Mouse (Mus musculus) gastrocnemius, postnatal 36 days (tissue): ENCODE measurements around the gene Agbl4. TPM values are rescaled to one million over a fixed set of nuclear protein-coding genes. Genes with fewer than 3 reads are reported as not detected.

Experiments
- DNase-seq, 2 experiments: peaks; one replicate each; pipeline ENCODE4 v3.0.0; 2022
- intact Hi-C: fragments of 180-260 bp; cut with DNase I; formaldehyde crosslinking; loops from one replicate; pipeline ENCODE4 v1.15.1; 2025
- total RNA-seq, 2 experiments: library from RNA; stranded (reverse); gene quantifications; 2 replicates each; pipeline ENCODE4 v1.2.3; 2021

Gene Agbl4
- total RNA-seq, 2 experiments from 2014 or later = not detected

DNA sequence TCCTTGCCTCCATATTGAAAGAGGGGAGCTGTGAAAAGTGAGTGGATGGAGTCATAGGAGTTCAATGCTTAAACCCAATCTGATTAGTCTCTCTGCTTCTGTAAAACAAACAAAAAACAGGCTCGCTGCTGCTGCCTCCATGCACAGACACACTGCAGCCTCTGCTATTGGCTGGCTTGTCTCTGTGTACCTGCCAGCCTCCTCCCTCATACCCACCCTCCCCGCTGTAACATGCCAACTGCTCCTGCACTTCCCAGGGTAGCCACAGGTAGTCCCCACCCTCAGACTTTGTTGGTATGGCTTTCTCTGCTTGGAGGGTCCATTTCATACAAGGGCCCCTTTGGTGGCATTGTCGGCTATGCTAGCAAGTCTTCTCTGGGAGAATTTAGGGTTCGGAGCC is 1080.0 kb downstream of the Agbl4 start:
- intact Hi-C loops = no loop called here
- DNase-seq = no peak

DNA sequence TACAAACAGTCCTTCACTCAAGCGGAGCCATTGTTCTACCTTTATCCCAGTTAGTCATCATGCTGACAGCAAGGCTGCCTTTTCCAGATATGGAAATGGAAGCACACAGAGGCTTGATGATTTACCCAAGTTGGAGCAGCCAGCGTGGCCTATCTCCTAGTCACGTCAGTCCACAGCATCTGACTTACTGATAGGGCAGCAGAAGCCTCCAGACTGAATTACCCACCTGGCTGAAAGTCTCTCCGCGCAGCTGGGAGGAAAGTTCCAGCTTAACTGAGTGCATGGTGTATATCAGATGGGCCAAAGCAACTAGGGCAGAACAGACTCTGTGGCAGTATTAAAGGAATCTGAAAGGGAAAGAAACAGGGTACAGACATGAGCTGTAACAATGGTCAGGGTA is 1086.0 kb downstream of the Agbl4 start:
- DNase-seq = no peak
- intact Hi-C loops = no loop called here

DNA sequence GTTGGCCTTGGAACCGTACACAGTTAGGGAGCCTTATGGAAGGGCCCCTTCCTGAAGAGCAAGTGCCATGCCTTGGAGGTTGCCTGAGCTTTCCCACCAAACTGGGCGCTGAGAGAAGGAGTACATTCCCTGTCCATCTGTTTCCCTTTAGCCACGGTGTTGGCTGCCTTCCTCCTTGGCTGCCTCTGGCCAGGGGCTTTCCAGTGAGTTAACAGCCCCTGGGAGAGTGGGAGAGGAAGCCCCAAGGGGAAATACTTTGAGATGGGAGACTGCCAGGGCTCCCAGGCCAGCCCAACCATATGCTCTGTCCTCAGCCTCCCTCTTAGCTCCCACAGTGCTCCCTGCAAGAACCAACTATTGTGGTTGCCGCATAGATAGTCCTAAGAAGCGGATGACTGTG is 1087.7 kb downstream of the Agbl4 start:
- intact Hi-C loops = no loop called here

DNA sequence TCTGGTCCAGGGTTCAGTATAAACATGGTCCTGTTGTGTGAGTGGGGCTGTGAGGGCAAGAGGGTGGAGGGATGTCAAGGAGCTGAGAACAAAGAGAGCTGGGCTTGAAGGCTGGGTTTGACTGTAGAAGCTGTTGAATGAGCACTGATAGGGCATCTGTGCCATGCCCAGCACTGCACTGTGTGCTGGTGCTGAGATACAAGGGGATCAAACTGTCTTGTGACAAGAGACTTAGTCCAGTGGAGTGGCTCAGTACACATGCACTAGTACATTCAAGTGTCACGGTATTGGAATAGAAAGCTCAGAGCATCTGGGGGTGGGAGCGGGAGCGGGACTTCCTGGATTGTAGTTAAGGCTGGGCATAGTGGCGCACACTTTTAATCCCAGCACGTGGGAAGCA is 1088.7 kb downstream of the Agbl4 start:
- DNase-seq = no peak
- intact Hi-C loops = no loop called here

More for the DNA sequence above, 1087.7 kb downstream of the Agbl4 start:
- DNase-seq = peak; percentile 12 to 19

DNA sequence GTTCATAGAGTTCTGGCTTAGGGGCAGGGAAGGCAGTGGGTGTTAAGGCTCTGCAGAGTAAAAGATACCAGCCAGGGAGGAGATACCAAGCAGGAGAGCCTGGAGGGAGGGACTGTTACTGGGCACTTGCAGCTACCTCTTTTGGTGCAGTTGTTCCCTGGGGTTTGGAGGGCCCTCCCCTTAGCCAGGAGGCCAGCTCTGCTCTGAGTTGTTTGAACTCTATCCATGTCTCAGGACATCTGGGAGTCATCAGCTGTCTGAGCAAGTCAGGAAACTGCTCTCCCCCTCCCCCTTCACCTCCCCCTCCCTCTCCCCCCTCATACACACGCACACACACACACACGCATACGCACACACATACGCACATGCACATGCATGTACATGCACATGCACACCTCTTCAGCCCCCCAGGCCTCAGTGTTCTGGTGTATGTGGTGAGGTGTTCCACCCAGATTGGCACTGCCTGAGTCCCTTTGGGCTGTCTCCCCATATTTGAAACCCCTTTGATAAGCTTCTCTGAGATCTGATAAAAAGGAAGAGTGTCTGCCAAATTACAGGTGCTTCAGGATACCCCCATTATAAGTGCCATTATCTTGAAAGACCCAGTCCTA is 1089.9 kb downstream of the Agbl4 start:
- intact Hi-C loops = no loop called here
- no peak for DNase-seq

DNA sequence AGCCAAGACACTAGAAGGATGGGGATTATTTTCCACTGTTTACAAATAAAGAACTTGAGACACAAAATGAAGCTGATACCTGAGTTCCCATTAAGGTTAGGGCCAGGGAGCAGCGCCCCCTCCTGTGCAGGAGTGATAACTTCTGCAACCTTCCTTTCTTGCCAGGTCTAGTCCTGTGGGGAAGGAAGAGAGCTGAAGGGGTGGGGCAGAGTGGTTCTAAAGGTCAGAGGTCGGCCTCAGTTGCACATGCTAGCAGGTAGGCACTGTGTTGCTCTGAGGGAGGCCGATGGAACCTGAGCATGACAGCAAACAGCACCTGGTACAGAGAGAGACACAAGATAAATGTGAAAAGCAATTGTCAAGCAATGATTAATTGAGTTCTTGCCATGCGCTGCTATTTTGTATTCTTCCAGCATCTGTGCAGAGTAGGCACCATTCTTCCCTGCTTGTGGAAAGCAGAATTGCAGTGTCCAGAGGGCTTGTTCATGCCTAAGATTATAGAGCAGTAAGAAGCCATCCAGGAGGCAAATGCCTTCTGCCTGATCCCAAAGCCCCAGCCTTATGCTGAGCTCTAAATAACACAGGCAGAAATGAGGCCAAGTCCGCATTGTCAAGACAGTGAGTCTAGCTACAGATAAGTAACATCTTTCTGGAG is 1096.4 kb downstream of the Agbl4 start:
- intact Hi-C loops = loop anchor here (10.0 kb wide), 1 partner anchor 169 kb away; no protein-coding TSS in a partner anchor
- DNase-seq = no peak

DNA sequence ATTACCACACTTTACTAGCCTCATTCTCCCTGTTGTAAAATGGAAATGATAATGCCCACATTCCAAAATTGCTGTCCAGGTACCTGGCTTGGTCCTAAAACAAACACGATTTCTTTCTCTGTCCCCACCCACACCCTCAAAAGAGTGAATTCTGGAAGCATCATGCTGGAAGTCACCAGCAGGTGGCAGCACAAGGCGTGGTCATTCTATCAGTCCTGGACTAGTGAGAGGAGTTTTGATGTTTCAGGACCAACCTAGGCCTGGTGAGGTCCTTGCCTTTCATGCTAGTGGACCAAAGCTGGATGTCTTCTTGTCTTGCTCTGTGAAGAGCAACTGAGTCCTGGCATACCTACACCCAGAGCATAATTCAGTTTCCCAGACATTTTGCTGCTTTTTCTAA is 1098.5 kb downstream of the Agbl4 start:
- peak; percentile 30 to 49 for DNase-seq
- intact Hi-C loops = loop anchor here (2.0 to 10.0 kb wide), 2 partner anchors 131 to 171 kb away; no protein-coding TSS in a partner anchor

DNA sequence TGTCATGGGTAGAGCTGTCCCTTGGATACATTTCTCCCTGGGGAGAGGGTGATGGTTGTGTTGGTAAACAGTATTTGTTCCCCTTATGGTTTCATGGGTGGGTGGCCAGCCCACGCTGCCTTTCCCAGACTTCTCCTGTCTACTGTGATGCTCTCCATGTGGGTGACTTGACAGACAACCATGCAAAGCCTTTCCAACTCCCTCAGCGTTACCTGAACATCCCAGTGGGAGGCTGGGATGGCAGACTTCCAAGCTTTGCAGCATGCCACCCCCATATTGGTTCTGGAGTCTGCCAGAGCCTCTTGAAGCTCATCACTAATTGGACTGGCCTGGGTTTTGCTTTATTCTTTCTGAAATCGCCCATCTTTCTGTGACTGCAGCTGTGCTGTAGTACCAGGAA is 1101.3 kb downstream of the Agbl4 start:
- DNase-seq = no peak
- intact Hi-C loops = loop anchor here (10.0 kb wide), 1 partner anchor 174 kb away; no protein-coding TSS in a partner anchor

DNA sequence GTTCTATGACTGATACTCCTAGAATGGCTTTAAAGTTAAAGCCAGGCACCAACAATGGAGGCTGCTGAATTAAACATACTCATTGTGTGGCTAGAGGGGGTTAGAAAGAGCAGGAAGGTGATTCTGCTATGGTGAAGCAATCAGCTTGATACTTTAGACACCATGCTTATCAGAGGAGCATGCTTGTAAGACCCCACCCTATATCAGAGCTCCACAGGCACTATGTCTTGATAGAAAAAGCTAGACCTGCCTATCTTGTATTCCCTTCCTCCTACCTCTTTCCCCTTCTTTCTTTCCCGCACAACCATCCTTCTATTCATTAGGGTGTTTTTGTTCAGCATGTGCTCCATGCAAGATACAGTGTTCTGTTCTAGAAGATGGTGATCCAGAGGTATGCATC is 1104.0 kb downstream of the Agbl4 start:
- intact Hi-C loops = no loop called here
- no peak for DNase-seq

DNA sequence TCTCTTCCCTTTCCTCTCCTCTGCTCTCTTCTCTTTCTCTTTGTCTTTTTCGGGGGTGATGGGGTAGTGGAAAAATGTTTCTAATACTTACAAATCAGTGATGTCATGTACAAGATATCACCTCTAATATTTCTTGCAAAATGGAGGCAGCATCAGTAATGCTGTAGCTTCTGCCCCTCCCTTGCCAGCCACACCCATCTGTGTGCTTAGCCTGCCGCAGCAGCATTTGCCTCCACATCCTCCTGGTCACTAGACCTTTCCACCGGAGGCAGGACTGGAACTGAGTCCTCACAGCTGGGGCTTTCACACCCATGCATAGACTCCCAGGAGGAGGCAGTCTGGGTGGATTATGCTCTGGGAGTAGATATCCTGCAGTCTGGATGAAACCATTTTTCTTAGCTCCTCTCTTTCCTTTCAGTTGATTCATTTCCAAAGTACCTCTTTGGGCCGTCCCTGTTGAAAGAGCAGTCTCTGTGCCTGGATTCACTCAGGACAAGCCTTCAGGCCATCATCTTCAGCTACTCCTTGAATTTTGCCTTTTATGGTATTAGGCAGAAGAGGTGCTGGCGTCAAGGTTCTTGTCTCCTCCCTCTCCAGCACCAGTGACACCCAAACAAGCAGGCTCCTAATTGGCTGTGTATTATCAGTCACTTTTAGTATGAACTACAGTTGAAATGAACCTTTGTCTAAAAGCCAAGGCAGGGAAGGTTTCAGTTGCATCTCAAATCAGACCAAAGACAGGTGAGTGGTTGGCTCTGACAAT is 1105.7 kb downstream of the Agbl4 start:
- intact Hi-C loops = no loop called here
- no peak for DNase-seq

DNA sequence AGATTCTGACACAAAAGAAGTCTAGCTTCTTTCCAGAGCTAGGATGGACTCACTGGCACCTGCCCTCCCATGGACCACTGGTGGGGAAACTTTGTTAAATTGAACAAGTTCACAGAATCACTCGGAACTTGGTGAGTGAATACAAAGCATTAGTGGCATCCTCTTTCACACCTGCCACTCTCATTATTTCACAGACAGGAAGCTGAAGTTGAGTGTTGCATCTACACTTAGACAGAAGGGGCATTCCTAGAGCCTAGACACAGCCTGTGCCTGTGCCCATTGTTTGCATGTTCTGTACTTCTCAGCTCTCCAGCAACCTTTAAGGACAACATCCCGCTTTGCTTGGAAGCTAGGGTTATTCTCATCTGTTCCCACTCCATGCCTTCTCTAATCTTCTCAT is 1107.5 kb downstream of the Agbl4 start:
- intact Hi-C loops = no loop called here
- no peak for DNase-seq

DNA sequence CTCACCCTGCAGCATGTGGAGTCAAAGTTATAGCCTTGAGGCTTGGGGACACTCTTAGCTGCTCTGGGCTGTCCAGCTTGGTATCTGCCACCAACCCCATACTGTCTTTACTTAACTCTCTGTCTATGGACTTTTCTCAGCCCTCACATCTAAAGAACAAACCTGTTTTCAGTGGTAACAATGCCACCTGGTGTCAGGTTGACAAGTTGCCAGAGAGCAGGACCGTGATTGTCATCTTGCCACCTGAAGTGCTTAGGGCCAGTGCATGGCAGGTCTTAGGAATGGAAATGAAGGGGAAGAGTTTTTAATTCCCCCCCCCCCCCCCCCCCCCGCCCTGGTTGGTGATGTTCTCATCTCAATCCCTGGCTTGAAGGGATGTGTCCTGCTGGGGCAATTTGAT is 1112.7 kb downstream of the Agbl4 start:
- intact Hi-C loops = no loop called here
- DNase-seq = no peak

DNA sequence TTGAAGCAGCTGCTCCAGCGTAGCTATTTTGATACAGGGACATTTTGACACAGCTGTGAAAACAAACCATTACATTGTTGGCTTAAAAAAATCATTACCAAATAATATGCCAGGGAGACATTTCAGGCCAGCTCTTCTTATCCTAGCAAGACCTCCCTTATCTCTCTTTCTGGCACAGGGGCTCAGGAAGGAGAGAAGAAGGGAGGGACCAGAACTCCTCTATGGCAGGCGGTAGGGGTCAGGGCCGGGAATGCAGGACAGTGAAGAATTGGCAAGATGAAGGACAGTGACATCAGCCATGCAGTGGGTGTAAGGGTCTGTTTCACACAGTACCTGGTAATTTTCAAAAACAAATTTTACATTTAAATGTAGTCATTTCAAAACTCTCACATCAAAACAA is 1116.5 kb downstream of the Agbl4 start:
- intact Hi-C loops = no loop called here
- no peak for DNase-seq

DNA sequence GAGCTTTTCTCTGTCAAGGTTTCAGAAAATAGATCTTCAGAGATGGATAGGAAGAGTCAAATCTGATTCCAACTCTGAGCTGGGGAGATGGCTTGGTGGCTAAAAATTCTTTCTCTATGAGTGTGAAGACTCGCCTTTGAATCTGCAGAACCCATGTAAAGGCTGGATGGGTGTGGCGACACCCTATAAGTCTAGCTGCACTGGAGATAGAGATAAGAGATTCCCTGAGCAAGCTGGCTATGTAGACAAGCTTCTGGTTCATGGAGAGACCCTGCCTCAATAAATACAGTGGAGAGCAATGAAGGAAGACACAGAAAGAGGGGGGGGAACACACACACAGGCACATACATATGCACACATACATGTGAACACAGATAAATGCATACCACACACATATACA is 1118.7 kb downstream of the Agbl4 start:
- no peak for DNase-seq
- intact Hi-C loops = no loop called here

DNA sequence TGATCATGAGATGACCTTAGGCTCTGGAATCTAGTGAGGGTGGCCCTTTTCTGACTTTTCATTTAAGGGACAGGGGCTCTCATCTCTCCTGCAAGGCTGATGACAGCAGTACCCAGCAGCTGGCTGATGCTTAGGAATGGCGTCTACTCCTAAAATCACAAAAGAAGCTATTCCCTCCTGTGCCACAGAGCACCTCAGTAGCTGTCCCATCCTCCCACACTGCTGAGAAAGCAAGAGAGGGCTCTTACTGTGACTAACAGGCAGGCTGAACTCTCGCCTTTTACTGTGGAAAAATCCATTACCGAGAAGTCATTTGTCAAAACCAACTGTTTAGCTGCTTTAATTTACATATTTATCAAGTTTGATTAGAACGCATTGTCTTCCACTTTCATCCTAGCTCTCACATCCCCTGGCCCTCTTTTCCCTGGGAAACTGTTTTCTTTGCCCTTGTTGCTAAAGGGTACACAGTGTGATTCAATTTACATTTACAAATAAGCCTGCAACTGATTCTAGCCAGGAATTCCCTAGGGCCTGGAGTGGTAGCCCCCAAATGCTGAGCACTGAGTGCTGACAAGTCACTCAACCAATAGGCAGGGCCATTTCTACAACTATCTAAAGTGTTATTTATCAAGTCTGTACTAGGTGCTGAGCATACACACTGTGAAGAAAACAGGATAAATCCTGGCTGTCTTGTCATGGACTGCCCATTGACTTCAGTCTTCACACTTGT is 1119.8 kb downstream of the Agbl4 start:
- intact Hi-C loops = no loop called here
- DNase-seq = no peak

DNA sequence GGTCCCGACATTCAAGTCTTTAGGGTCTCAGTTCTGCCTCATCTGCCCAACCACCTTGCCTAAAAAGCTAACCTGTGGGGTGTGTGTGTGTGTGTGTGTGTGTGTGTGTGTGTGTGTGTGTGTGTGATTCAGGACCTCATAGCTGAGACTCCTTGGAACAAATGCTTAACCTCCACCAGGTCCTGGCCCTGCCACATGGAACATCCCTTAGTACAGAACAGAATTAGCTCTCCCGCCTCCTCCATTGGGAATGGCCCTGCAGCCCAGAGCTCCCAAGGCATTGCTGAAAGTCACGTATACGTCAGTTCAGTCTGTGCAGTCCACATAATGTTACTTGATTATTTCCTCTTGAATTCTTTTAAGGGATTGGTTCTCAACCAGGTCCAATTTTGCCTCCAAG is 1120.7 kb downstream of the Agbl4 start:
- intact Hi-C loops = no loop called here
- DNase-seq = no peak

DNA sequence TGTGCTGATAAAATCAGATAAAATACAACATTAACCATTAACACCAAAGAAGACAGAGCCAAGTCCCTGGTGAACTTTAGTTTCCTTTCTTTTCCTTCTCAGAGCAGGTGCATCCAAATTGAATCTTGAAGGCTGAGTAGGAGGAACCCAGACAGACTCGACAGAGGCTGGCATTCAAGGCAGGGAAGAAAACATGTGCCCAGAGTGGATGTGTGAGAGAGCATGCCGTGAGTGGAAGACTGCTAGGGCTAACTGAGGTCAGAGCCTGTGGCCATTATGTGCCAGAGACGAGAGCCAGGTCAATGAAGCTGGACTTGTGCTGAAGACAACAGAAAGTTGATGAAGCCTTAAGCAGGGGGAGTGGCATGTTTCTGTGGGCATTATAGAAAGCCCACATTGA is 1121.8 kb downstream of the Agbl4 start:
- no peak for DNase-seq

DNA sequence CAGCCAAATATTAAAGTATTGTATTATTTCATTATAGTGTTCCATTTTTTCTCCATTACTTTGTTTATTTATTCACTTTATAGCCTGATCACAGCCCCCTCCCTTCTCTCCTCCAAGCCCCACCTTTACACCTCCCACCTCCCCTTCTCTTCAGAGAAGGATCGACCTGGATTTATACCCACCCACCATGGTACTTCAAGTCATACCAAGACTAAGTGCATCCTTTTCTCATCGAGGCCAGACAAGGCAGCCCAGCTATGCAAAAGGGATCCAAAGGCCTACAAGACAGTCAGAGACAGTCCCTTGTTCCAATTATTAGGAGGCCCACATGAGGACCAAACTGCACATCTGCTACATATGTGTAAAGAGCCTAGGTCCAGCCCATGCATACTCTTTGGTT is 1122.5 kb downstream of the Agbl4 start:
- intact Hi-C loops = no loop called here
- no peak for DNase-seq

More for the DNA sequence above, 1121.8 kb downstream of the Agbl4 start:
- intact Hi-C loops = no loop called here

DNA sequence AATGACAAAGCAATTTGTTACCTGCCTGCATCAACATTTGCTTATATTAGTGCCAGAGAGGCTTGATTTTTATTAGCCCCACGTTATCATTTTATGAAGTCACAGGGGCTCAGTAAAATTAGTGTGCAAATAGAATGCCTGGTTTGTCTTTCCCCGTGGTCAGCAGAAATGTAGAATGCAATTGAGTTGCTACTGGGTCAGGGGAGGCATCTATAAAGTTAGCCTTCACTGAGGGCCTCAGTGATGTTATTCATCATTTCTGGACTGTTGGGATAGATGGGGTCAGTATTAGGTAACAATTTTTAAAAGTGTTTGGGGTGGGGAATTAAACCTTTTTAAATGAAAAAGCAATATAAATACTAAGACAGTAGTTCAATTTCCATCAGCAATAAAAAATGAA is 1125.5 kb downstream of the Agbl4 start:
- DNase-seq = no peak
- intact Hi-C loops = no loop called here

DNA sequence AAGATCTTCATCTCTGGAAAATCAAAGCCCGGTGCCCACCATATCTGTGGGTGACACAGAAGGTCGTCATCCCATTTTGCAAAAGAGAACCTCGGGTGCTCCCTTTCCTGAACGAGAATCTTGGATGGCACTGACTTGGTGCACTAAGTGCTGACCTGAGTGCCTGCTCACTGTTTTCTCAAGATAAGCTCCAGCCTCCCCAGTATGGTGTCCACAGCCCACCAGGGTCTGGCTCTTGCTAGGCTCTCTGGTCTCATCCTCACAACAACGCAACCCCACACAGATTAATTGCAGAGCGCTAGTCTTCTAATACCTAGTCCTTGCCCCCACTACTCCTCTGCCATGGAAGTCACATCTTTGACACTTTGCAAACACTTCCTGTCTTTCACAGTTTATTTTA is 1131.5 kb downstream of the Agbl4 start:
- intact Hi-C loops = no loop called here
- DNase-seq = no peak

DNA sequence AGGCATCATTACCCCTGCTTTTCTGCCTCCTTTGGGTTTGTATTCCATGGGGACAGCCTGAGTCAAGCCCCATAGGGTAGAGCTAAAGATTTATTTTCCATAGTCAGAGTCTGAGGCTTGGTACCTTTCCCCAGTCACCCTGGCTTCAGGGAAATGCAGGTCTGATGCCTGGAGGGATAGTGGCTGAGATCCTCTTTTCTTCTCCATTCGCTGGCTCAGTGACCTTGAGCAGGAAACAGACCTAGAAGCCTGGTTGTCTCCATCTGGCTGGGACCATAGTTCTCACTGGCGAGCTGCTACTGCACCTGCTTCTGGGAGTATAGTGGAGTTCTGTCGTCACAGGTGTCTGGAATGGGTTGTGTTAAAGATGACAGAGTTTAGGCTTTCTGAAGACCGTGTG is 1132.5 kb downstream of the Agbl4 start:
- intact Hi-C loops = no loop called here
- no peak for DNase-seq
